Mouse (Mus musculus) limb, embryonic 14.5 days (tissue): ENCODE data around the gene Hadha. TPM values are rescaled to one million over a fixed set of nuclear protein-coding genes. Genes with fewer than 3 reads are reported as not detected.

Source experiments
- ATAC-seq: fragments of 200-750 bp; cut with Nextera tagmentation; 2 replicates; pipeline ENCODE4 v1.8.0; 2017; ENCODE audit warnings: low read depth, moderate number of reproducible peaks, moderate TSS enrichment; ENCODE audit not compliant: low FRiP score
- DNase-seq: peaks from one replicate; pipeline ENCODE4 v3.0.0-alpha.2; 2015; ENCODE audit warnings: low spot score
- H3K27ac ChIP-seq: fragments of 300-500 bp; sonication (generic); replicated peaks from 2 replicates; pipeline ENCODE4 v1.5.1; 2014; ENCODE audit warnings: low read depth, mild to moderate bottlenecking, low read length, moderate library complexity, mixed read lengths
- H3K27me3 ChIP-seq: fragments of 300-500 bp; sonication (generic); 2 replicates; pipeline ENCODE4 v1.6.1; 2014; ENCODE audit warnings: low read length, mixed read lengths; ENCODE audit not compliant: control insufficient read depth, insufficient read depth
- H3K36me3 ChIP-seq: fragments of 300-500 bp; sonication (generic); 2 replicates; pipeline ENCODE4 v1.6.1; 2014; ENCODE audit warnings: mild to moderate bottlenecking, low read length, moderate library complexity, mixed read lengths; ENCODE audit not compliant: control insufficient read depth, insufficient read depth
- H3K4me1 ChIP-seq: fragments of 300-500 bp; sonication (generic); 2 replicates; pipeline ENCODE4 v1.6.1; 2014; ENCODE audit warnings: antibody characterized with exemption, low read length, mixed read lengths; ENCODE audit not compliant: control insufficient read depth, insufficient read depth
- H3K4me2 ChIP-seq: fragments of 300-500 bp; sonication (generic); replicated peaks from 2 replicates; pipeline ENCODE4 v1.6.1; 2014; ENCODE audit warnings: low read depth, mild to moderate bottlenecking, low read length, moderate library complexity; ENCODE audit not compliant: severe bottlenecking
- H3K4me3 ChIP-seq: fragments of 300-500 bp; sonication (generic); replicated peaks from 2 replicates; pipeline ENCODE4 v1.5.1; 2014; ENCODE audit warnings: low read length
- H3K9ac ChIP-seq: fragments of 300-500 bp; sonication (generic); 2 replicates; pipeline ENCODE4 v1.6.1; 2014; ENCODE audit warnings: mild to moderate bottlenecking, low read depth, low read length, moderate library complexity; ENCODE audit not compliant: severe bottlenecking
- H3K9me3 ChIP-seq: fragments of 300-500 bp; sonication (generic); 2 replicates; pipeline ENCODE4 v1.6.1; 2016; ENCODE audit warnings: low read length; ENCODE audit not compliant: control insufficient read depth
- POLR2A ChIP-seq: fragments of 200-500 bp; IDR thresholded peaks from 2 replicates; pipeline ENCODE4 v1.8.0; 2012; ENCODE audit warnings: inconsistent platforms, mild to moderate bottlenecking, moderate library complexity, borderline replicate concordance; ENCODE audit not compliant: insufficient read depth, insufficient read length; ENCODE audit errors: extremely low read depth
- WGBS: fragments of 180-500 bp; shearing (Covaris S2); extraction: QIAGEN DNeasy Blood & Tissue Kit; methylation state at CpG from one replicate; pipeline ENCODE4 v1.1.7; 2014; 5-methylcytosine and 5-hydroxymethylcytosine counted together
- polyA plus RNA-seq, 2 experiments: library from polyadenylated mRNA; depleted of rRNA in 1 of 2; stranded (reverse) in 1 of 2; unstranded in 1 of 2; fragments of >200 nt; fragmentation: Nextera tagmentation in 1 of 2; extraction: Ambion mirVana in 1 of 2; gene quantifications; 2 replicates each; pipeline versions ENCODE4 v1.2.1 to v1.2.3; 2012 to 2014

The Hadha gene
- polyA plus RNA-seq, 2 experiments = 84.0 to 124 TPM

GRCm38 (mm10) chr5:30119163-30119562, 35.8 kb downstream of the Hadha start:
- ATAC-seq (no peak), DNase-seq (no peak)
- WGBS = 92% methylated on average over 6 of the region's 6 CpGs
- Histone ChIP-seq H3K27me3 (peaks cover 15% of the 10 kb centered on the region; the same call in 1 of the 2 replicates), H3K4me3 (no peak overlapping the region), H3K4me1 (no peaks in the 10 kb centered on the region; the same call in 1 of the 2 replicates), H3K9ac (no peak overlapping the region), H3K27ac (no peak overlapping the region), H3K4me2 (no peak overlapping the region), H3K9me3 (no peaks in the 10 kb centered on the region), H3K36me3 (peaks cover 72% of the 10 kb centered on the region)
- TF ChIP-seq POLR2A = no peak

- DNase-seq (no peak), ATAC-seq (no peak)
- Histone ChIP-seq H3K9ac (no peak overlapping the region), H3K4me3 (no peak overlapping the region), H3K27me3 (peaks cover 26% of the 10 kb centered on the region), H3K9me3 (no peaks in the 10 kb centered on the region), H3K27ac (no peak overlapping the region), H3K4me1 (peaks cover 5% of the 10 kb centered on the region; the same call in 1 of the 2 replicates), H3K4me2 (no peak overlapping the region), H3K36me3 (peaks cover 60% of the 10 kb centered on the region)
- 70% methylated on average over 1 of the region's 1 CpGs for WGBS
- TF ChIP-seq POLR2A = no peak
Observed at GRCm38 (mm10) chr5:30118018-30118417, 36.9 kb downstream of the Hadha start.

- DNase-seq = no peak
- peaks cover 37% of the 10 kb centered on the region for H3K36me3 ChIP-seq
- H3K4me1 ChIP-seq = peaks cover 8% of the 10 kb centered on the region; the same call in 1 of the 2 replicates
- H3K27ac ChIP-seq = no peak overlapping the region
- no peak overlapping the region for H3K4me3 ChIP-seq
- H3K9me3 ChIP-seq = no peaks in the 10 kb centered on the region
- no peak overlapping the region for H3K4me2 ChIP-seq
- WGBS = 17% methylated on average over 10 of the region's 10 CpGs
- H3K9ac ChIP-seq = no peak overlapping the region
- TF ChIP-seq POLR2A = no peak
- peaks cover 47% of the 10 kb centered on the region for H3K27me3 ChIP-seq
- ATAC-seq = no peak
Observed at GRCm38 (mm10) chr5:30115718-30116117, 39.2 kb downstream of the Hadha start.

GRCm38 (mm10) chr5:30114761-30115140, 40.2 kb downstream of the Hadha start:
- TF ChIP-seq POLR2A = no peak
- peaks cover 49% of the 10 kb centered on the region for H3K27me3 ChIP-seq
- peak; percentile 35; the same call in 1 of the 2 replicates for ATAC-seq

GRCm38 (mm10) chr5:30113881-30114760, 40.8 kb downstream of the Hadha start:
- Histone ChIP-seq H3K4me1 (peaks cover 12% of the 10 kb centered on the region), H3K9ac (peak overlapping the region; percentile 60), H3K27ac (no peak overlapping the region), H3K4me3 (peak overlapping the region; percentile 55), H3K9me3 (no peaks in the 10 kb centered on the region), H3K36me3 (peaks cover 21% of the 10 kb centered on the region), H3K4me2 (peak overlapping the region; percentile 85), H3K27me3 (peaks cover 50% of the 10 kb centered on the region)
- DNase-seq = peak; percentile 83
- no peak for TF ChIP-seq POLR2A
- under 1% methylated on average over 91 of the region's 103 CpGs for WGBS
- peak; percentile 87 for ATAC-seq

More at GRCm38 (mm10) chr5:30114761-30115140, 40.2 kb downstream of the Hadha start:
- peak overlapping the region; percentile 55 for H3K4me3 ChIP-seq
- H3K27ac ChIP-seq = no peak overlapping the region
- H3K36me3 ChIP-seq = peaks cover 28% of the 10 kb centered on the region
- no peaks in the 10 kb centered on the region for H3K9me3 ChIP-seq
- peaks cover 12% of the 10 kb centered on the region for H3K4me1 ChIP-seq
- DNase-seq = no peak
- WGBS = 3% methylated on average over 17 of the region's 28 CpGs
- H3K9ac ChIP-seq = peak overlapping the region; percentile 60
- peak overlapping the region; percentile 85 for H3K4me2 ChIP-seq
